Mouse (Mus musculus) inflammation-experienced regulatory T-cells (primary cell): Measurements from ENCODE around the gene Ccl6. TPM values are rescaled to one million over a fixed set of nuclear protein-coding genes. Genes with fewer than 3 reads are reported as not detected.

Experiments
- polyA plus RNA-seq, 2 experiments: library from polyadenylated mRNA; unstranded; fragments of 100-300 nt; shearing (Covaris generic); gene quantifications; one replicate each; pipeline ENCODE4 v1.2.1; 2017

Gene Ccl6
- polyA plus RNA-seq, result under 1 TPM in 1 of 2 experiments, not detected in 1; 0.83 TPM

GRCm38 (mm10) chr11:83592853-83593252, at the start of gene Ccl6:
Gene Ccl6, minus strand, starts transcription at chr11:83593087.

GRCm38 (mm10) chr11:83578186-83578760, 14.6 kb downstream of the Ccl6 start, which contains the start of gene Ccl9:
Gene Ccl9, minus strand, starts transcription at chr11:83578636.

Other genes starting within 250 kb of the Ccl6 start
- not detected for gene Rasl10b, start 183.9 kb downstream of the Ccl6 start, polyA plus RNA-seq
- not detected for gene Gas2l2, start 163.6 kb downstream of the Ccl6 start, polyA plus RNA-seq
- gene 1700020L24Rik, start 155.4 kb downstream of the Ccl6 start, polyA plus RNA-seq, result 1 to 10 TPM; 1.8 to 2.0 TPM
- under 1 TPM in 1 of 2 experiments, not detected in 1; 0.61 TPM for gene Mmp28, start 130.0 kb downstream of the Ccl6 start, polyA plus RNA-seq
- gene Taf15, start 120.0 kb downstream of the Ccl6 start, polyA plus RNA-seq, result 10 to 100 TPM; 14.8 to 14.9 TPM
- gene Heatr9, start 70.9 kb downstream of the Ccl6 start, polyA plus RNA-seq, result under 1 TPM; 0.30 to 0.59 TPM
- gene Ccl5, start 62.6 kb downstream of the Ccl6 start, polyA plus RNA-seq, result 100 to 1,000 TPM in 1 of 2 experiments, 10 to 100 TPM in 1; 84.4 to 119 TPM
- not detected for gene Ccl9, start 14.5 kb downstream of the Ccl6 start, polyA plus RNA-seq
- gene Rpl9-ps1, start 52.5 kb upstream of the Ccl6 start, polyA plus RNA-seq, result under 1 TPM in 1 of 2 experiments, not detected in 1; 0.52 TPM
- under 1 TPM in 1 of 2 experiments, not detected in 1; 0.49 TPM for gene Ccl3, start 56.3 kb upstream of the Ccl6 start, polyA plus RNA-seq
- gene Ccl4, start 69.5 kb upstream of the Ccl6 start, polyA plus RNA-seq, result 1 to 10 TPM in 1 of 2 experiments, not detected in 1; 6.8 TPM
- gene Wfdc17, start 110.9 kb upstream of the Ccl6 start, polyA plus RNA-seq, result 1 to 10 TPM in 1 of 2 experiments, under 1 TPM in 1; 0.31 to 3.2 TPM
- 1 to 10 TPM in 1 of 2 experiments, not detected in 1; 1.1 TPM for gene Wfdc18, start 115.9 kb upstream of the Ccl6 start, polyA plus RNA-seq
- not detected for gene Wfdc21, start 153.9 kb upstream of the Ccl6 start, polyA plus RNA-seq
- 10 to 100 TPM; 31.8 to 34.3 TPM for gene Heatr6, start 160.6 kb upstream of the Ccl6 start, polyA plus RNA-seq